Mouse (Mus musculus) midbrain, embryonic 11.5 days (tissue): Measurements from ENCODE around the gene Zfp84. TPM values are rescaled to one million over a fixed set of nuclear protein-coding genes. Genes with fewer than 3 reads are reported as not detected.
A peak's percentile ranks its signal among the peaks of the same experiment; 100 is the strongest.
"Not testable (repeated sequence)": the region's sequence is repeated elsewhere in the genome, so short reads cannot be mapped to it uniquely, and the experiment has no call there.

ENCODE experiments used
- ATAC-seq: fragments of 200-750 bp; cut with Nextera tagmentation; 2 replicates; pipeline ENCODE4 v1.8.0; 2017; ENCODE audit warnings: moderate TSS enrichment, moderate library complexity; ENCODE audit not compliant: low FRiP score
- DNase-seq: peaks from one replicate; pipeline ENCODE4 v3.0.0; 2015; ENCODE audit warnings: low spot score; ENCODE audit errors: missing footprints
- H3K27ac ChIP-seq: fragments of 300-500 bp; sonication (generic); 2 replicates; pipeline ENCODE4 v1.5.1; 2014; ENCODE audit warnings: low read depth, low read length
- H3K27me3 ChIP-seq: fragments of 300-500 bp; sonication (generic); 2 replicates; pipeline ENCODE4 v1.6.1; 2014; ENCODE audit warnings: mild to moderate bottlenecking, low read length, moderate library complexity, mixed read lengths; ENCODE audit not compliant: control insufficient read depth, insufficient read depth
- H3K36me3 ChIP-seq: fragments of 300-500 bp; sonication (generic); 2 replicates; pipeline ENCODE4 v1.6.1; 2014; ENCODE audit warnings: mild to moderate bottlenecking, low read length, moderate library complexity, mixed read lengths; ENCODE audit not compliant: control insufficient read depth, insufficient read depth
- H3K4me1 ChIP-seq: fragments of 300-500 bp; sonication (generic); 2 replicates; pipeline ENCODE4 v1.6.1; 2014; ENCODE audit warnings: low read length; ENCODE audit not compliant: control insufficient read depth, insufficient read depth
- H3K4me2 ChIP-seq: fragments of 300-500 bp; sonication (generic); 2 replicates; pipeline ENCODE4 v1.6.1; 2014; ENCODE audit warnings: mild to moderate bottlenecking, moderate library complexity
- H3K4me3 ChIP-seq: fragments of 300-500 bp; sonication (generic); 2 replicates; pipeline ENCODE4 v1.5.1; 2014; ENCODE audit warnings: low read depth, low read length
- H3K9ac ChIP-seq: fragments of 300-500 bp; sonication (generic); 2 replicates; pipeline ENCODE4 v1.6.1; 2014; ENCODE audit warnings: low read length
- H3K9me3 ChIP-seq: fragments of 300-500 bp; sonication (generic); 2 replicates; pipeline ENCODE4 v1.6.1; 2016; ENCODE audit warnings: low read length; ENCODE audit not compliant: control insufficient read depth
- WGBS: fragments of 180-500 bp; shearing (Covaris S2); extraction: QIAGEN DNeasy Blood & Tissue Kit; methylation state at CpG from one replicate; pipeline ENCODE4 v1.1.7; 2014; 5-methylcytosine and 5-hydroxymethylcytosine counted together
- polyA plus RNA-seq: library from polyadenylated mRNA; unstranded; fragments of >200 nt; fragmentation: Nextera tagmentation; extraction: Ambion mirVana; gene quantifications from 2 replicates; pipeline ENCODE4 v1.2.1, GENCODE M21; 2014

The Zfp84 gene
- 17.9 and 19.3 TPM in 2 replicates for polyA plus RNA-seq

- DNase-seq (peak; percentile 99), ATAC-seq (peak; percentile 95)
- Histone ChIP-seq H3K27ac (peak within 1 kb of the TSS; percentile 58), H3K36me3 (no peaks in the 10 kb centered on the region), H3K4me2 (peak within 1 kb of the TSS; percentile 72), H3K9ac (peak within 1 kb of the TSS; percentile 63), H3K4me1 (peaks cover 8% of the 10 kb centered on the region), H3K9me3 (no peaks in the 10 kb centered on the region), H3K4me3 (peak within 1 kb of the TSS; percentile 61), H3K27me3 (no peaks in the 10 kb centered on the region)
- WGBS, result under 1% methylated on average over 32 of the region's 32 CpGs
Measured at GRCm38 (mm10) chr7:29768090-29768900, at the start of gene Zfp84. Gene Zfp84 (plus strand): TSS chr7:29768552.

GRCm38 (mm10) chr7:29725461-29726142, 42.8 kb upstream of the Zfp84 start:
- H3K27ac ChIP-seq, DNase-seq, H3K36me3 ChIP-seq, H3K4me2 ChIP-seq, H3K4me3 ChIP-seq, H3K27me3 ChIP-seq, H3K9me3 ChIP-seq, H3K4me1 ChIP-seq, H3K9ac ChIP-seq: not testable (repeated sequence)
- 33% methylated on average over 16 of the region's 17 CpGs for WGBS
- ATAC-seq, result peak; percentile 30; the same call in 1 of the 2 replicates

- H3K4me1 ChIP-seq, ATAC-seq, H3K9ac ChIP-seq, H3K27ac ChIP-seq, H3K4me2 ChIP-seq, H3K27me3 ChIP-seq, DNase-seq, H3K9me3 ChIP-seq, H3K36me3 ChIP-seq, H3K4me3 ChIP-seq: not testable (repeated sequence)
- 58% methylated on average over 11 of the region's 11 CpGs for WGBS
Measured at GRCm38 (mm10) chr7:29726860-29727259, 41.5 kb upstream of the Zfp84 start, which contains the start of gene Catsperg2. Gene Catsperg2 (minus strand): TSS chr7:29727032.

- H3K9me3 ChIP-seq, result peaks cover 3% of the 10 kb centered on the region
- no peak for DNase-seq
- H3K36me3 ChIP-seq, result no peaks in the 10 kb centered on the region
- H3K27me3 ChIP-seq, result no peaks in the 10 kb centered on the region
- ATAC-seq, result no peak
- no peak overlapping the region for H3K4me3 ChIP-seq
- no peak overlapping the region for H3K4me2 ChIP-seq
- 88% methylated on average over 2 of the region's 2 CpGs for WGBS
- H3K27ac ChIP-seq, result no peak overlapping the region
- no peaks in the 10 kb centered on the region for H3K4me1 ChIP-seq
- H3K9ac ChIP-seq, result no peak overlapping the region
Measured at GRCm38 (mm10) chr7:29728055-29728454, 40.3 kb upstream of the Zfp84 start.

- H3K27ac ChIP-seq, result no peak overlapping the region
- 88% methylated on average over 3 of the region's 3 CpGs for WGBS
- ATAC-seq, result no peak
Measured at GRCm38 (mm10) chr7:29742258-29742657, 26.1 kb upstream of the Zfp84 start.

GRCm38 (mm10) chr7:29760476-29760875, 7.9 kb upstream of the Zfp84 start:
- no peak overlapping the region for H3K4me2 ChIP-seq
- H3K27me3 ChIP-seq, result no peaks in the 10 kb centered on the region
- no peak overlapping the region for H3K9ac ChIP-seq
- DNase-seq (no peak), ATAC-seq (no peak)
- no peak overlapping the region for H3K4me3 ChIP-seq
- no peak overlapping the region for H3K27ac ChIP-seq
- H3K4me1 ChIP-seq, result no peaks in the 10 kb centered on the region
- no peaks in the 10 kb centered on the region for H3K36me3 ChIP-seq
- 79% methylated on average over 5 of the region's 5 CpGs for WGBS
- no peaks in the 10 kb centered on the region; the same call in 1 of the 2 replicates for H3K9me3 ChIP-seq

More at GRCm38 (mm10) chr7:29742258-29742657, 26.1 kb upstream of the Zfp84 start:
- H3K27me3 ChIP-seq, result no peaks in the 10 kb centered on the region
- no peak overlapping the region for H3K4me2 ChIP-seq
- H3K9me3 ChIP-seq, result no peaks in the 10 kb centered on the region
- H3K36me3 ChIP-seq, result no peaks in the 10 kb centered on the region
- no peaks in the 10 kb centered on the region for H3K4me1 ChIP-seq
- H3K9ac ChIP-seq, result no peak overlapping the region
- H3K4me3 ChIP-seq, result no peak overlapping the region
- no peak for DNase-seq

- no peak overlapping the region for H3K4me3 ChIP-seq
- DNase-seq, result no peak
- H3K36me3 ChIP-seq, result no peaks in the 10 kb centered on the region
- no peak for ATAC-seq
- H3K4me1 ChIP-seq, result peaks cover 8% of the 10 kb centered on the region
- H3K4me2 ChIP-seq, result no peak overlapping the region
- H3K27me3 ChIP-seq, result no peaks in the 10 kb centered on the region
- WGBS, result 73% methylated on average over 7 of the region's 7 CpGs
- no peak overlapping the region for H3K27ac ChIP-seq
- no peak overlapping the region for H3K9ac ChIP-seq
- H3K9me3 ChIP-seq, result no peaks in the 10 kb centered on the region
Measured at GRCm38 (mm10) chr7:29764702-29765101, 3.6 kb upstream of the Zfp84 start.

- peak overlapping the region; percentile 72 for H3K4me2 ChIP-seq
- peaks cover 8% of the 10 kb centered on the region for H3K4me1 ChIP-seq
- H3K36me3 ChIP-seq, result no peaks in the 10 kb centered on the region
- peak; percentile 67 for ATAC-seq
- H3K9me3 ChIP-seq, result no peaks in the 10 kb centered on the region
- peak overlapping the region; percentile 41 for H3K4me3 ChIP-seq
- H3K27ac ChIP-seq, result no peak overlapping the region
- peak; percentile 99 for DNase-seq
- under 1% methylated on average over 15 of the region's 15 CpGs for WGBS
- peak overlapping the region; percentile 50 for H3K9ac ChIP-seq
- H3K27me3 ChIP-seq, result no peaks in the 10 kb centered on the region
Measured at GRCm38 (mm10) chr7:29767058-29767686, 1.2 kb upstream of the Zfp84 start.
